Mouse (Mus musculus) layer of hippocampus, postnatal 10 days (tissue): ENCODE results near the gene Cryzl2. TPM values are rescaled to one million over a fixed set of nuclear protein-coding genes. Genes with fewer than 3 reads are reported as not detected.
A peak's percentile ranks its signal among the peaks of the same experiment; 100 is the strongest.

ENCODE experiments used
- DNase-seq, 2 experiments: peaks; one replicate each; pipeline ENCODE4 v3.0.0; 2021; ENCODE audit warnings: low spot score in 2 of 2
- total RNA-seq, 2 experiments: library from RNA; stranded (reverse); gene quantifications; 2 replicates each; pipeline ENCODE4 v1.2.3; 2021

Gene Cryzl2
- total RNA-seq, 2 experiments from 2014 or later: 5.0 to 5.5 TPM

GRCm38 (mm10) chr1:157524775-157525174, 66.4 kb downstream of the Cryzl2 start:
- no peak for DNase-seq

- no peak for DNase-seq
Measured at GRCm38 (mm10) chr1:157525692-157526354, 67.4 kb downstream of the Cryzl2 start.

GRCm38 (mm10) chr1:157526625-157527024, 68.2 kb downstream of the Cryzl2 start:
- DNase-seq: no peak

- DNase-seq: no peak
Measured at GRCm38 (mm10) chr1:157532826-157533460, 74.6 kb downstream of the Cryzl2 start.

- no peak for DNase-seq
Measured at GRCm38 (mm10) chr1:157535571-157535970, 77.2 kb downstream of the Cryzl2 start.

- DNase-seq: peak; percentile 69 to 72
Measured at GRCm38 (mm10) chr1:157536471-157536870, 78.1 kb downstream of the Cryzl2 start.

GRCm38 (mm10) chr1:157537636-157538035, 79.3 kb downstream of the Cryzl2 start:
- DNase-seq: no peak

Other genes starting within 250 kb of the Cryzl2 start
- gene Rasal2, start 46.0 kb upstream of the Cryzl2 start, total RNA-seq: 10 to 100 TPM; 45.4 to 48.3 TPM
- gene Sec16b, start 48.2 kb downstream of the Cryzl2 start, total RNA-seq: under 1 TPM; 0.27 to 0.53 TPM